Mouse (Mus musculus): Measurements from ENCODE around the gene Sptbn2. TPM values are rescaled to one million over a fixed set of nuclear protein-coding genes. Genes with fewer than 3 reads are reported as not detected.

The Sptbn2 gene
- not detected for polyA plus RNA-seq (2014; fragmentation: Illumina TruSeq; extraction: RNeasy Lipid Tissue Mini Kit (QIAGEN cat#74804); ENCODE audit: low replicate concordance)

GRCm38 (mm10) chr19:4711098-4711600 lies at the start of gene Sptbn2:
Gene Sptbn2, plus strand, starts transcription at chr19:4711167.

GRCm38 (mm10) chr19:4698205-4698677 lies 12.7 kb upstream of the Sptbn2 start, which contains the start of gene Gm960:
Gene Gm960, minus strand, starts transcription at chr19:4698668.

GRCm38 (mm10) chr19:4756193-4756911 lies 45.4 kb downstream of the Sptbn2 start, which contains the start of gene Rbm4b:
Gene Rbm4b, plus strand, starts transcription at chr19:4756497.

GRCm38 (mm10) chr19:4793831-4794422 lies 83.0 kb downstream of the Sptbn2 start, which contains the start of gene Rbm4:
Gene Rbm4, minus strand, starts transcription at chr19:4793901.

Other genes starting within 250 kb of the Sptbn2 start
- gene Syt12, start 233.7 kb upstream of the Sptbn2 start, polyA plus RNA-seq (2014; fragmentation: Illumina TruSeq; extraction: RNeasy Lipid Tissue Mini Kit (QIAGEN cat#74804); ENCODE audit: low replicate concordance): 0.26 TPM
- gene 2010003K11Rik, start 212.6 kb upstream of the Sptbn2 start, polyA plus RNA-seq (2014; fragmentation: Illumina TruSeq; extraction: RNeasy Lipid Tissue Mini Kit (QIAGEN cat#74804); ENCODE audit: low replicate concordance): 31.7 TPM
- 0.22 TPM for gene Pcx, start 200.7 kb upstream of the Sptbn2 start, polyA plus RNA-seq (2014; fragmentation: Illumina TruSeq; extraction: RNeasy Lipid Tissue Mini Kit (QIAGEN cat#74804); ENCODE audit: low replicate concordance)
- not detected for gene Lrfn4, start 95.5 kb upstream of the Sptbn2 start, polyA plus RNA-seq (2014; fragmentation: Illumina TruSeq; extraction: RNeasy Lipid Tissue Mini Kit (QIAGEN cat#74804); ENCODE audit: low replicate concordance)
- 1.3 TPM for gene Rce1, start 85.5 kb upstream of the Sptbn2 start, polyA plus RNA-seq (2014; fragmentation: Illumina TruSeq; extraction: RNeasy Lipid Tissue Mini Kit (QIAGEN cat#74804); ENCODE audit: low replicate concordance)
- gene Gm960, start 12.5 kb upstream of the Sptbn2 start, polyA plus RNA-seq (2014; fragmentation: Illumina TruSeq; extraction: RNeasy Lipid Tissue Mini Kit (QIAGEN cat#74804); ENCODE audit: low replicate concordance): not detected
- 6.2 TPM for gene Rbm4b, start 45.3 kb downstream of the Sptbn2 start, polyA plus RNA-seq (2014; fragmentation: Illumina TruSeq; extraction: RNeasy Lipid Tissue Mini Kit (QIAGEN cat#74804); ENCODE audit: low replicate concordance)
- 11.8 TPM for gene Rbm4, start 82.7 kb downstream of the Sptbn2 start, polyA plus RNA-seq (2014; fragmentation: Illumina TruSeq; extraction: RNeasy Lipid Tissue Mini Kit (QIAGEN cat#74804); ENCODE audit: low replicate concordance)
- 6.5 TPM for gene Gm21992, start 100.4 kb downstream of the Sptbn2 start, polyA plus RNA-seq (2014; fragmentation: Illumina TruSeq; extraction: RNeasy Lipid Tissue Mini Kit (QIAGEN cat#74804); ENCODE audit: low replicate concordance)
- 6.1 TPM for gene Rbm14, start 100.5 kb downstream of the Sptbn2 start, polyA plus RNA-seq (2014; fragmentation: Illumina TruSeq; extraction: RNeasy Lipid Tissue Mini Kit (QIAGEN cat#74804); ENCODE audit: low replicate concordance)
- 0.74 TPM for gene Ccs, start 128.2 kb downstream of the Sptbn2 start, polyA plus RNA-seq (2014; fragmentation: Illumina TruSeq; extraction: RNeasy Lipid Tissue Mini Kit (QIAGEN cat#74804); ENCODE audit: low replicate concordance)
- gene Ccdc87, start 128.2 kb downstream of the Sptbn2 start, polyA plus RNA-seq (2014; fragmentation: Illumina TruSeq; extraction: RNeasy Lipid Tissue Mini Kit (QIAGEN cat#74804); ENCODE audit: low replicate concordance): 0.11 TPM
- 1.3 TPM for gene Ctsf, start 144.0 kb downstream of the Sptbn2 start, polyA plus RNA-seq (2014; fragmentation: Illumina TruSeq; extraction: RNeasy Lipid Tissue Mini Kit (QIAGEN cat#74804); ENCODE audit: low replicate concordance)
- not detected for gene Actn3, start 166.7 kb downstream of the Sptbn2 start, polyA plus RNA-seq (2014; fragmentation: Illumina TruSeq; extraction: RNeasy Lipid Tissue Mini Kit (QIAGEN cat#74804); ENCODE audit: low replicate concordance)
- gene Zdhhc24, start 167.5 kb downstream of the Sptbn2 start, polyA plus RNA-seq (2014; fragmentation: Illumina TruSeq; extraction: RNeasy Lipid Tissue Mini Kit (QIAGEN cat#74804); ENCODE audit: low replicate concordance): 12.5 TPM
- 0.63 TPM for gene Bbs1, start 195.5 kb downstream of the Sptbn2 start, polyA plus RNA-seq (2014; fragmentation: Illumina TruSeq; extraction: RNeasy Lipid Tissue Mini Kit (QIAGEN cat#74804); ENCODE audit: low replicate concordance)
- gene Dpp3, start 217.1 kb downstream of the Sptbn2 start, polyA plus RNA-seq (2014; fragmentation: Illumina TruSeq; extraction: RNeasy Lipid Tissue Mini Kit (QIAGEN cat#74804); ENCODE audit: low replicate concordance): 1.7 TPM
- 0.30 TPM for gene Peli3, start 232.0 kb downstream of the Sptbn2 start, polyA plus RNA-seq (2014; fragmentation: Illumina TruSeq; extraction: RNeasy Lipid Tissue Mini Kit (QIAGEN cat#74804); ENCODE audit: low replicate concordance)